Mouse (Mus musculus) B cell, adult (primary cell): ENCODE data around the gene Dynlt1f. TPM values are rescaled to one million over a fixed set of nuclear protein-coding genes. Genes with fewer than 3 reads are reported as not detected.

Experiments used
- total RNA-seq: library from RNA; stranded (reverse); gene quantifications from 4 replicates; pipeline ENCODE4 v1.2.4, GENCODE M21; 2023; ENCODE audit not compliant: inconsistent age

Gene Dynlt1f
- 94.2 to 107 TPM (median 102 TPM) in 4 replicates for total RNA-seq

GRCm38 (mm10) chr17:6655567-6656281, at the start of gene Dynlt1f:
Gene Dynlt1f (minus strand): TSS chr17:6655900.

GRCm38 (mm10) chr17:6658801-6659200, 3.1 kb upstream of the Dynlt1f start, which contains the start of gene Sytl3:
Gene Sytl3 (plus strand): TSS chr17:6659093.

GRCm38 (mm10) chr17:6601204-6601911, 54.3 kb downstream of the Dynlt1f start, which contains the start of gene Dynlt1c:
Gene Dynlt1c (plus strand): TSS chr17:6601671.

Other genes starting within 250 kb of the Dynlt1f start
- 88.7 to 111 TPM (median 92.6 TPM) in 4 replicates for gene Dynlt1b, start 225.8 kb downstream of the Dynlt1f start, total RNA-seq
- gene Dynlt1c, start 54.2 kb downstream of the Dynlt1f start, total RNA-seq = 23.8 to 28.4 TPM (median 26.6 TPM) in 4 replicates
- 3.5 to 5.1 TPM (median 3.6 TPM) in 4 replicates for gene Sytl3, start 3.2 kb upstream of the Dynlt1f start, total RNA-seq
- 425 to 491 TPM (median 471 TPM) in 4 replicates for gene Ezr, start 126.9 kb upstream of the Dynlt1f start, total RNA-seq